Mouse (Mus musculus) spleen, adult 2 months (tissue): ENCODE data around the gene Csdc2.

Experiments used
- CTCF ChIP-seq: fragments of 200-500 bp; IDR thresholded peaks from 2 replicates; pipeline ENCODE4 v1.5.1; 2011; ENCODE audit warnings: mild to moderate bottlenecking, inconsistent platforms; ENCODE audit not compliant: insufficient read depth, insufficient read length, insufficient replicate concordance; ENCODE audit errors: extremely low read depth
- POLR2A ChIP-seq: fragments of 200-500 bp; IDR thresholded peaks from 2 replicates; pipeline ENCODE4 v1.6.1; 2011; ENCODE audit warnings: low read depth, low read length, inconsistent platforms

GRCm38 (mm10) chr15:81964980-81965545, 28.5 kb downstream of the Csdc2 start:
- TF ChIP-seq CTCF = no peak
- TF ChIP-seq POLR2A = no peak
